Mouse (Mus musculus) E14TG2a.4 (cell line): ENCODE data around the gene Actr5.

Experiments
- CTCF ChIP-seq: conservative IDR thresholded peaks from 2 replicates; pipeline ENCODE4 v1.5.1; 2014; ENCODE audit warnings: low read length
- NANOG ChIP-seq: IDR thresholded peaks from 2 replicates; pipeline ENCODE4 v1.6.1; 2014; ENCODE audit warnings: borderline replicate concordance, low read length, mixed read lengths

DNA sequence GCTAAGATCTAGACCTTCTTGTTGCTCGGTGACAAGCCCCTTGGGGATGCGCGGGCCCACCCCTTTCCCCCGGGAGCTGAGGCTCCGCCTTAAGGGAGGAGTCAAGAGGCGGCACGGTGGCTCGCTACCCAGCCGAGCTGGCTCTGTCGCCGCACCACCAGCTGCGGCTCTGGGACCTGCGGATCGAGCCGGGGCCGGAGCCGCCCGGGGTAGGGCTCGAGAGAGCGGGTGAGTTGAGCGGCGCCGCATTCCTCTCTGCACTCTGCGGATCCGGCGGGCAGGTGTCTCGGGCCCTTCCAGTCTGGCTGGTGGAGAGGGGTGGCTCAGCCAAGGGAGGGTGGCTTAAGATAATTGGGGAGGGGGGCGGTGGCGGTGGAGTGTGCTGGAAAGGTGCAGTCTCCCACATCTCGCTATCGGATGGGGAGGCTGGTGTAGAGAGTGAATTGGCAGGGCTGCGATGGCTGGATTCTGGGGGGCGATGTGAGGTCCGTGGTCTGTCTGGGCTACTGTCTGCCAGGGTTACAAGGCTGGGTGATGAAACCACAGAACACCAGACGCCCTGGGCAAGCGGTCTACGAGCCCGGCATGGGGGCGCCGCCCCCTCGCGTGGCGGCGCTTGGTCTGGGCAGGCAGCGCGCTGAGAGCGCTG, 42.5 kb downstream of the Actr5 start:
- TF ChIP-seq CTCF (no peak), NANOG (no peak)
